Mouse (Mus musculus) CD4-positive naive resting alpha-beta T cell, adult 76 days (primary cell): ENCODE data around the gene Nipa2. TPM values are rescaled to one million over a fixed set of nuclear protein-coding genes. Genes with fewer than 3 reads are reported as not detected.

Source experiments
- total RNA-seq: library from RNA; stranded (reverse); gene quantifications from one replicate; pipeline ENCODE4 v1.2.4, GENCODE M21; 2023

The Nipa2 gene
- total RNA-seq, result 38.3 TPM

DNA sequence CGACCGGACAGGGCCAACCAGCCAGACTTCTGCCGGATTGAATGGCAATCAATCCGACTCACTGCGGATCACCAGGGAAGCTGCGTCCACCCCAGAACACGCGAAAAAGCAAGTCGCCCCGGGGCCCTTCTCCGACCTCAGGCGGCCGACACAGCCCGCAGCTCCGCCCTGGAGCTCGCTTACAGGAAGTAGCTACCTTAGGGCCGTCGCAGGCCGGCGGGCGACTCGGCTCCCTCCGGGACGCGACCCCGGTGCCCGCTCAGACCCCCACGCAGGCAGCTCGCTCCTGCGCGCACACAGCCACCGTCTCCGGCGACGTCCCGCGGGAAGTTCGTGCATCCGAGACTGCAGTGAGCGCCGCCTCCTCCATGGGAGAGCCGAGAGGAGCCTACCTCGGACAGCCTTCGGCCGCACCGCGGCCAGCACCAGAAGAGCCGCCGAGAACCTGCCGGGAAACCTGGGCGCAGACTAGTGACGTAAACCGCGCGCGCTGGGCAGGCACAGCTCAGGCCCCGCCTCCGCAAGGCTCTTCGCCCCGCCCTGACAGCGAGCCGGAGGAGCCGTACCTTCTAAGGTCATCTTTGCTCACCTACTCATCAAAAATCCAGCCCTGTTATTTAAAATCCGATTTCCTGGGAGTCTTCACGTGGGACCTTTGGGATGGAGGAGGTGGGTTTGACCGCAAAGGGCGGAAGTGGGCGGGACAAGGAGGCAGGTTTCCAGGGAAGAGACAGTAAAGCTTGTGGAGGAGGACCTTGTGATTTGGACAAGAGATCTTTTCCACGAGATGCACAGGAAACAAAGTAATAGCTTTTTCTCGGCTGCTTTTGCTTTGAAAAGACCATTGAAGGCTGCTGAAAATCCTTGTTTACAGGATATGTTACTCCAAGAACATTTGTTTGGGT is at the start of gene Nipa2:
TSS of gene Nipa2 (minus strand) at position 473 of the 905 bp plus-strand sequence.

Other genes starting within 250 kb of the Nipa2 start
- 2.2 TPM for gene Siglech, start 194.3 kb downstream of the Nipa2 start, total RNA-seq
- 26.4 TPM for gene Tubgcp5, start 168.3 kb downstream of the Nipa2 start, total RNA-seq
- 9.5 TPM for gene Cyfip1, start 120.7 kb downstream of the Nipa2 start, total RNA-seq
- 0.35 TPM for gene Nipa1, start 57.5 kb upstream of the Nipa2 start, total RNA-seq
- 91.6 TPM for gene Herc2, start 87.7 kb upstream of the Nipa2 start, total RNA-seq